Mouse (Mus musculus): ENCODE results near the gene Fbxo11. TPM values are rescaled to one million over a fixed set of nuclear protein-coding genes. Genes with fewer than 3 reads are reported as not detected.

The Fbxo11 gene
- polyA plus RNA-seq, 1 experiment from 2014 or later, result 39.0 TPM

Other genes with a start within 250 kb of the Fbxo11 start
- not detected in 2 replicates for gene Rpl36-ps4, start 144.3 kb downstream of the Fbxo11 start, polyA plus RNA-seq (2014; fragmentation: Nextera tagmentation; extraction: Ambion mirVana)
- 92.3 and 95.5 TPM in 2 replicates for gene Msh6, start 90.2 kb downstream of the Fbxo11 start, polyA plus RNA-seq (2014; fragmentation: Nextera tagmentation; extraction: Ambion mirVana)

Measured in midbrain, embryonic 11.5 days (tissue).